Mouse (Mus musculus) thymus, adult 2 months (tissue): ENCODE results near the gene Gstp2. TPM values are rescaled to one million over a fixed set of nuclear protein-coding genes. Genes with fewer than 3 reads are reported as not detected.
A peak's percentile ranks its signal among the peaks of the same experiment; 100 is the strongest.

Experiments
- DNase-seq: peaks from one replicate; pipeline ENCODE4 v3.0.0; 2021
- H3K27ac ChIP-seq: fragments of 200-500 bp; 2 replicates; pipeline ENCODE4 v1.5.1; 2012; ENCODE audit warnings: low read length, control low read depth; ENCODE audit not compliant: control insufficient read depth, insufficient read depth
- H3K27me3 ChIP-seq: fragments of 200-500 bp; 2 replicates; pipeline ENCODE4 v1.6.1; 2012; ENCODE audit warnings: mild to moderate bottlenecking, low read length, moderate library complexity, mixed read lengths; ENCODE audit not compliant: control insufficient read depth, insufficient read depth
- H3K36me3 ChIP-seq: fragments of 200-500 bp; 2 replicates; pipeline ENCODE4 v1.6.1; 2012; ENCODE audit warnings: mild to moderate bottlenecking, low read length, moderate library complexity; ENCODE audit not compliant: control insufficient read depth, insufficient read depth
- H3K4me1 ChIP-seq: fragments of 200-500 bp; replicated peaks from 2 replicates; pipeline ENCODE4 v1.6.1; 2012; ENCODE audit warnings: low read length; ENCODE audit not compliant: control insufficient read depth, insufficient read depth
- H3K4me3 ChIP-seq: fragments of 200-500 bp; 2 replicates; pipeline ENCODE4 v1.5.1; 2012; ENCODE audit warnings: mild to moderate bottlenecking, low read length, control low read depth, moderate library complexity; ENCODE audit not compliant: control insufficient read depth, insufficient read depth
- CTCF ChIP-seq: fragments of 200-500 bp; IDR thresholded peaks from 2 replicates; pipeline ENCODE4 v1.5.1; 2012; ENCODE audit warnings: mild to moderate bottlenecking, control low read depth, low read length, moderate library complexity, borderline replicate concordance; ENCODE audit not compliant: control insufficient read depth, poor library complexity, insufficient read depth; ENCODE audit errors: extremely low read depth
- POLR2A ChIP-seq: fragments of 200-500 bp; IDR thresholded peaks from 2 replicates; pipeline ENCODE4 v1.6.1; 2012; ENCODE audit warnings: mild to moderate bottlenecking, low read length, control low read depth, moderate library complexity; ENCODE audit not compliant: control insufficient read depth, poor library complexity, insufficient read depth; ENCODE audit errors: extremely low read depth
- WGBS: fragments of 180-500 bp; shearing (Covaris S2); methylation state at CpG from one replicate; pipeline ENCODE4 v1.1.7; 2018; 5-methylcytosine and 5-hydroxymethylcytosine counted together
- polyA plus RNA-seq: library from polyadenylated mRNA; depleted of rRNA; stranded (reverse); fragments of >200 nt; gene quantifications from 2 replicates; pipeline ENCODE4 v1.2.3, GENCODE M21; 2012

Gstp2 gene
- polyA plus RNA-seq, 1 experiment = 48.8 TPM

- peaks cover 5% of the 10 kb centered on the region for H3K4me1 ChIP-seq
- H3K27me3 ChIP-seq = no peaks in the 10 kb centered on the region
- no peak for DNase-seq
- H3K36me3 ChIP-seq = no peaks in the 10 kb centered on the region
- no peak for TF ChIP-seq CTCF
- no peak for TF ChIP-seq POLR2A
- H3K27ac ChIP-seq = no peak overlapping the region
- H3K4me3 ChIP-seq = no peak overlapping the region
Measured at GRCm38 (mm10) chr19:4027576-4027975, 18.2 kb downstream of the Gstp2 start.

DNA sequence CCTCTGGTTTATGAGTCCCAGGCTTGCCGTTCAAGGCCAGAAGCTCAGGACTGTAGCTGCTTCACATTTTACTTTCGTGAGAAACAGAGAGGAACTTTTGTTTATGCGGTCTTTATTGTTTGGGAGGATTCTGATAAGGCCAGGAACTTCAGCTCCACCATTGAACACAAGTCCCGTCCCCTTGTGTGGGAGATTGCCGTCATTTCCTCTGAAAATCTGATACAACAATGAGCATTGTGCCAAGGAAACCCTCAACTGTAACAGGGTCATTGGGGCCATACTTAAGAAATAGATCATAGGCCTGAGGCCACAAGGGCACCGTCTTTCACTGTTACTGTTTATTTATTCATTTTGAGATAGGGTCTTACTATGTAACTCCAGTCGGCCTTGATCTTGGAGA is 22.6 kb downstream of the Gstp2 start:
- Histone ChIP-seq H3K4me1 (peaks cover 8% of the 10 kb centered on the region), H3K27ac (no peak overlapping the region), H3K27me3 (no peaks in the 10 kb centered on the region), H3K4me3 (no peak overlapping the region), H3K36me3 (no peaks in the 10 kb centered on the region)
- DNase-seq = no peak
- TF ChIP-seq POLR2A = no peak
- no peak for TF ChIP-seq CTCF
- 95% methylated on average over 7 of the region's 7 CpGs for WGBS

DNA sequence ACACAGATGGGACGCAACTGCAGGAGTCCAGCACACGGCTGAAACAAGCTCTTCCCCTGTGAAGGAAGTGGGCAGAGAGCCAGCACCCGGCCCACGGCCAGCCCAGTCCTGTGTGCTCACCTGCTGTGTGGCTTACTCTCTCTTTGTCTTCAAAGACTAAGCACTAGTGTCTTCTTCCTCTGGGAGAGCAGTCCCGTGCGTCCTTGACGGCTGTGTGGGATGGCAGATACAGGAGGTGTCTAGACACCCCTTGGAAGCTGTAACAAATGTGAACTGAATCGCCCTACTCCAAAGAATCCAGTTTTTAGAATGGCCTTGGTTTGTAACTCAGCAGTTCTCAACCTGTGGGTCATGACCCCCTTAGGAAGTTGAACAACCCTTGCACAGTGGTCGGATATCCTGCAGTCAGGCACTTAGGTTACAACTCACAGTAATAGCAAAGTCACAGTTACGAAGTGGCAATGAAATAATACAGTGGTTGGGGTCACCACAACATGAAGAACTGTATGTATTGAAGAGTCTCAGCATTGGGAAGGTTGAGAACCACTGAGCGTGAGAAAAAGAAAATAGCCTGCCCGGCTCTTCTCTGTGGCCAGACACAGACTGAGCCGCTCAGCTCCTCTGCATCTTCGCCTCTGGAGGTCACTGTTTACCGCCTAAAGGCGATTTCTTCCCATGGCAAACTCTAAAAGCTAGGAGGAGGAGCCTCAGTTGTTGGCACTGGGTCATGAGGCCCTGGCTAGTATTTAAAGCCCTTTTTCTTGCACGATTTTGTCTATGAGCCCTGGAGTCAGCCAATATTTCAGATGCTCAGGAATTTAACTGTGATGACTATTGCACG is 26.9 kb downstream of the Gstp2 start:
- H3K36me3 ChIP-seq = no peaks in the 10 kb centered on the region
- H3K4me1 ChIP-seq = peaks cover 3% of the 10 kb centered on the region; the same call in 1 of the 2 replicates
- peak; percentile 56 for DNase-seq
- TF ChIP-seq POLR2A (no peak), CTCF (0 out of 2 replicates have a peak, but pooled peaks have one; percentile 32)
- 15% methylated on average over 18 of the region's 18 CpGs for WGBS
- H3K4me3 ChIP-seq = no peak overlapping the region
- H3K27ac ChIP-seq = no peak overlapping the region
- H3K27me3 ChIP-seq = no peaks in the 10 kb centered on the region

- H3K4me3 ChIP-seq = no peak overlapping the region
- no peaks in the 10 kb centered on the region for H3K36me3 ChIP-seq
- H3K4me1 ChIP-seq = peaks cover 4% of the 10 kb centered on the region
- H3K27me3 ChIP-seq = no peaks in the 10 kb centered on the region
- DNase-seq = no peak
- 89% methylated on average over 10 of the region's 10 CpGs for WGBS
- TF ChIP-seq CTCF = no peak
- no peak for TF ChIP-seq POLR2A
- H3K27ac ChIP-seq = no peak overlapping the region
Measured at GRCm38 (mm10) chr19:4017921-4018587, 27.8 kb downstream of the Gstp2 start.

DNA sequence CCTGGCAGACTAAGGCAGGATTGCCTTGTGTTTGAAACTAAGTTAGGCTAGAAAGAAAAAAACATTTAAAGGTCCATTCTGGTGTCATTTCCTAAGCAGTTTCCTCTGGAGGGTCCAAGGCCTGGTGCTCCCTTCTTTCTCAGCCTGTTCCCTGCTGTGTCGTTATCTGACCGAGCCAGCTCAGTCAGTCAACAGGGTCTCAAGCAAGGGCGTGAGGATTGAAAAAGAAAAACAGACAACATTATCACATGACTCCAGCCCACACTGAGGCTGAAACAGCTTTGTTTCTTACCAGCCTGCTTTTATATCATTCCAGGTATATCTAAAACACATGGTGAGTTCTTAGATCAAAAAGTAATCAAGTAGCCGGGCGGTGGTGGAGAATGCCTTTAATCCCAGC is 30.2 kb downstream of the Gstp2 start:
- no peaks in the 10 kb centered on the region for H3K27me3 ChIP-seq
- TF ChIP-seq POLR2A = no peak
- TF ChIP-seq CTCF = no peak
- DNase-seq = no peak
- H3K4me1 ChIP-seq = peaks cover 10% of the 10 kb centered on the region
- WGBS = 97% methylated on average over 5 of the region's 5 CpGs
- no peak overlapping the region for H3K4me3 ChIP-seq
- H3K27ac ChIP-seq = no peak overlapping the region
- H3K36me3 ChIP-seq = no peaks in the 10 kb centered on the region

DNA sequence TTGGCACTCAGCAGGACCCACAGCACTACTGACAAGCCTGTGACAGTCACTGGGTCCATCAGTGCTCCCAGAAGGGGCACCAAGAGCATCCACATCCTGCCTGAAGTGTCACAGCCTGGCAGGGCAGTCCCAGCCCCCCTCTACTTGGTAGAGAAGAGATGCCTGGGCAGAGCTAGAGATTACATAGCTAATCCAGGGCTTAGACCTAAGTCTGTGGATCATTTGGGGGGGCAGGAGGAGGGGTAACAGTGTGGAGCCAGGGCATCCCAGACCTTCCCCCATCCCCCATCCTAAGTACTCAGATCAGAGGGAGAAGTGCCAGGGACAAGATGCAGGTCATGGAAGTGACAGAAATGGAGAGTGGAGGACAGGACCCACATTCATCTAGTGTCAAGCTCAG is 31.0 kb downstream of the Gstp2 start:
- Histone ChIP-seq H3K27me3 (no peaks in the 10 kb centered on the region), H3K4me1 (peaks cover 10% of the 10 kb centered on the region), H3K4me3 (no peak overlapping the region), H3K36me3 (no peaks in the 10 kb centered on the region; the same call in 1 of the 2 replicates), H3K27ac (no peak overlapping the region)
- DNase-seq = no peak
- TF ChIP-seq POLR2A (no peak), CTCF (no peak)

- H3K27ac ChIP-seq = no peak overlapping the region
Measured at GRCm38 (mm10) chr19:4013066-4013465, 32.8 kb downstream of the Gstp2 start.

More at GRCm38 (mm10) chr19:4013066-4013465, 32.8 kb downstream of the Gstp2 start:
- DNase-seq = no peak
- H3K27me3 ChIP-seq = no peaks in the 10 kb centered on the region
- TF ChIP-seq CTCF (no peak), POLR2A (no peak)
- WGBS = 32% methylated on average over 9 of the region's 9 CpGs
- H3K4me1 ChIP-seq = peaks cover 7% of the 10 kb centered on the region
- peak overlapping the region; percentile 60 for H3K4me3 ChIP-seq
- peaks cover 7% of the 10 kb centered on the region for H3K36me3 ChIP-seq
